Comparison of ENCODE assay signal across 10 mouse cellular contexts in the genomic region with DNA sequence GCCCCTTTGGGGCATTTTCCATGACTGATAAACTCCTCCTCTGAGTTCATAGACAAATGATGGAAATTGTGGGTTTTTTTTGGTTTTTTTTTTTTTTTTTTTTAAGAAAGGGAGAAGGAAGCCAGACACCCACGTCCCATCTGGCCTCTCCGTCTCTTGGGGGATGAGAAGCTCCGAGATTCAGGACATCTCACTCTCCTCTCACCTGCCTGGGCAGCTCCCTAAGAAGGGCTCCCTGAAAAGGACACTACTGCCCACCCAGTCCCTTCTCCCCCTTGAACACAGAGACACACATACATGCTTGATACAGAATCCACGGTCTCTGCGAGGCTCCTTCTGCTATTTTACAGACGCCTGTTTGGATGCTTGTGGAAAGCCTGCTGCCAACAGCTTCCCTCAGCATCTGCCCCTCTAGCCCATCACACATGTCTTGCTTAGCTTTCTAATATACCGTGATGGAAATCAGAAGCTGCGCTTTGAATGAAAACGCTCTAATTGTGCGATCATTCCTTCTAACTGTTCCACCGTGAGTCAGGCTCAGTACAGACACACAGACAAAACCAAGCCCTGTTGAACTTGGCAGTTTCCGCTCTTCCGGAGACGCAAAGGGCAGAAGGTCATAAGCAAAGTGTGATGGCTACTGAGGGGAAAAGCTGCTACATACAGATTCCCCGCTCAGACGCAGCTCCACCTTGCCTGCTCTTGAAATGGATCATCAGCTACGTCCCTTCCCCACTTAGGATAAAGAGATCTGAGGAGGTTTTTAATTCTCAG.
DNase-seq lines count a peak whose midpoint lies in the region; ATAC-seq lines count a peak whose summit lies in the region.
"Had no signal": no experiment of that assay in that cellular context is flagged by ENCODE, and none has a peak within 500 bp of the region (broad histone marks: within the 10 kb centered on the region; RNA-seq: fewer than 3 reads in every experiment).

No protein-coding gene starts in this region.

- H3K4me2 ChIP-seq in neural tube, embryonic 11.5 days (ENCODE audit: low read depth), result no peak overlapping the region
- H3K4me2 ChIP-seq in hindbrain, embryonic 14.5 days (replicated peaks), result peak overlapping the region; percentile 35
- peak overlapping the region; percentile 27 for H3K4me2 ChIP-seq in midbrain, embryonic 13.5 days (replicated peaks)
- H3K4me2 ChIP-seq: heart, embryonic 11.5 days; limb, embryonic 13.5 days had no signal

- H3K27me3 ChIP-seq in neural tube, embryonic 11.5 days (ENCODE audit: control insufficient read depth, insufficient read depth, low read length), result no peaks in the 10 kb centered on the region
- H3K27me3 ChIP-seq in hindbrain, embryonic 14.5 days (ENCODE audit: control insufficient read depth, insufficient read depth, low read length), result no peaks in the 10 kb centered on the region
- H3K27me3 ChIP-seq in midbrain, embryonic 13.5 days, result no peaks in the 10 kb centered on the region
- H3K27me3 ChIP-seq: limb, embryonic 13.5 days had no signal

- H3K4me1 ChIP-seq in neural tube, embryonic 11.5 days (ENCODE audit: control insufficient read depth, insufficient read depth, low read length), result peaks cover 4% of the 10 kb centered on the region; the same call in 1 of the 2 replicates
- peaks cover 46% of the 10 kb centered on the region for H3K4me1 ChIP-seq in hindbrain, embryonic 14.5 days (replicated peaks; ENCODE audit: control insufficient read depth, insufficient read depth, low read length)
- H3K4me1 ChIP-seq in midbrain, embryonic 13.5 days (replicated peaks), result peaks cover 44% of the 10 kb centered on the region

- no peak for DNase-seq in neural tube, embryonic 11.5 days (ENCODE audit: low spot score)
- DNase-seq in neural tube, embryonic 10.5 days (ENCODE audit: extremely low spot score, low spot score), result no peak
- peak; percentile 42 for DNase-seq in hindbrain, embryonic 14.5 days (ENCODE audit: low spot score)
- no peak for DNase-seq in gastrocnemius, postnatal 14 days
- DNase-seq in gastrocnemius, postnatal 36 days, result no peak
- no peak for DNase-seq in heart, postnatal 25 days (ENCODE audit: low spot score)
- no peak for DNase-seq in embryo, embryonic 10 days (ENCODE audit: low spot score)

- 0 out of 2 replicates have a peak overlapping the region, but pooled peaks have one; percentile 5 for H3K9ac ChIP-seq in neural tube, embryonic 11.5 days (ENCODE audit: low read length)
- peak overlapping the region; percentile 28 for H3K9ac ChIP-seq in hindbrain, embryonic 14.5 days
- peak overlapping the region; percentile 43; the same call in 1 of the 2 replicates for H3K9ac ChIP-seq in midbrain, embryonic 13.5 days (replicated peaks)
- H3K9ac ChIP-seq: limb, embryonic 13.5 days had no signal

- H3K4me3 ChIP-seq in neural tube, embryonic 11.5 days (ENCODE audit: low read depth, low read length), result no peak overlapping the region
- no peak overlapping the region for H3K4me3 ChIP-seq in hindbrain, embryonic 14.5 days (replicated peaks; ENCODE audit: low read length)
- H3K4me3 ChIP-seq in midbrain, embryonic 13.5 days (replicated peaks), result no peak overlapping the region
- H3K4me3 ChIP-seq: limb, embryonic 13.5 days had no signal

- H3K36me3 ChIP-seq in neural tube, embryonic 11.5 days (ENCODE audit: control insufficient read depth, insufficient read depth, low read length), result no peaks in the 10 kb centered on the region
- H3K36me3 ChIP-seq in hindbrain, embryonic 14.5 days (replicated peaks; ENCODE audit: control insufficient read depth, insufficient read depth), result no peaks in the 10 kb centered on the region
- no peaks in the 10 kb centered on the region for H3K36me3 ChIP-seq in midbrain, embryonic 13.5 days
- H3K36me3 ChIP-seq: limb, embryonic 13.5 days had no signal

- no peak for ATAC-seq in neural tube, embryonic 11.5 days (ENCODE audit: insufficient read depth, low FRiP score, low TSS enrichment)
- peak; percentile 51; the same call in 1 of the 2 replicates for ATAC-seq in hindbrain, embryonic 14.5 days (ENCODE audit: low FRiP score)
- 0 out of 2 replicates have a peak, but pooled peaks have one; percentile 5 for ATAC-seq in midbrain, embryonic 13.5 days

- 69% methylated on average over 17 of the region's 17 CpGs for WGBS in neural tube, embryonic 11.5 days
- 52% methylated on average over 17 of the region's 17 CpGs for WGBS in hindbrain, embryonic 14.5 days
- WGBS in midbrain, embryonic 13.5 days, result 53% methylated on average over 17 of the region's 17 CpGs

- peak overlapping the region; percentile 39 for H3K27ac ChIP-seq in neural tube, embryonic 11.5 days (ENCODE audit: low read depth, low read length)
- H3K27ac ChIP-seq in hindbrain, embryonic 14.5 days, result peak overlapping the region; percentile 83
- peak overlapping the region; percentile 92 for H3K27ac ChIP-seq in midbrain, embryonic 13.5 days
- H3K27ac ChIP-seq: limb, embryonic 13.5 days had no signal

- intact Hi-C loops in gastrocnemius, postnatal 14 days (cut with DNase I; ENCODE audit: low total_unique reads), result no loop called here
- intact Hi-C loops in gastrocnemius, postnatal 36 days (cut with DNase I), result no loop called here
- intact Hi-C loops in heart, postnatal 25 days (cut with DNase I), result loop anchor here (5.0 kb wide), 1 partner anchor 1599 kb away; no protein-coding TSS in a partner anchor

- H3K9me3 ChIP-seq in neural tube, embryonic 11.5 days (ENCODE audit: control insufficient read depth, low read length), result no peaks in the 10 kb centered on the region
- H3K9me3 ChIP-seq in hindbrain, embryonic 14.5 days (ENCODE audit: control insufficient read depth, low read length), result no peaks in the 10 kb centered on the region
- no peaks in the 10 kb centered on the region for H3K9me3 ChIP-seq in midbrain, embryonic 13.5 days

Comparison
In these comparisons a context has a peak if more than half of its experiments do, and no peak if none do; other contexts are left out.
1. H3K27ac ChIP-seq: peak in every context shown above with its lines; median percentile 92 in midbrain, embryonic 13.5 days; 83 in hindbrain, embryonic 14.5 days; 39 in neural tube, embryonic 11.5 days.